Mouse (Mus musculus): Measurements from ENCODE around the gene Galnt7. TPM values are rescaled to one million over a fixed set of nuclear protein-coding genes. Genes with fewer than 3 reads are reported as not detected.
A peak's percentile ranks its signal among the peaks of the same experiment; 100 is the strongest.

Gene Galnt7
- polyA plus RNA-seq, 1 experiment from 2014 or later: 15.7 TPM

DNA sequence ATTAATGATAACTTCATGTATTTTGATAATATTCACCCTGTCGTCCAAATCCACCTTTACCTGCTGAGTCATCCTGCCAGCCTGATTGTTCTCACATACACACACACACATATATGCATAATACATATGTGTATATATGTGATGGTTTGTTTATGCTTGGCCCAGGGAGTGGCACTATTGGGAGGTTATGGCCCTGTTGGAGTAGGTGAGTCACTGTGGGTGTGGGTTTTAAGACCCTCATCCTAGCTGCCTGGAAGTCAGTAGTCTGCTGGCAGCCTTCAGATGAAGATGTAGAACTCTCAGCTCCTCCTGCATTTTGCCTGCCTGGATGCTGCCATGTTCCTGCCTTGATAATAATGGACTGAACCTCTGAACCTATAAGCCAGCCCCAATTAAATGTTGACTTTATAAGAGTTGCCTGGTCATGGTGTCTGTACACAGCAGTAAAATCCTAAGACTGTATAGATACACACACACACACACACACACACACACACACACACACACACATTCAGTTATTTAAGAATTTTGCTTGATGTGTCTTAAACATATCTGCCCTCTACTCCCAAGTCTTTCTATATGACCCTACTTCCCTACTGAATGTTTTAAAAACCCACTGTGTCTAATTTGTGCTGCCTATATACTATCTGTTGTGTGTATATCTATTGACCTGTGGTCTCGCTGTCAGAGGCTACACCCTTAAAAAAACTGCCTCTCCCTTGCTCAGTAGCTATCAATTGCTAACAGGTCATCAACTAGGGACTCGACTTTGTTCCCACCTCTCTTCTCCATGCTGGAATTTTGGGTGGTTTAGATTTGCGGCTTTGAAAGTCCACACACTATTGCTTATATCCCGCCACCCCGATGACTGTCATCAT, 23.8 kb downstream of the Galnt7 start:
- 86% methylated on average over 6 of the region's 6 CpGs for WGBS
- ATAC-seq (ENCODE audit: insufficient number of reproducible peaks, insufficient read depth, low FRiP score, low TSS enrichment, low read depth): no peak
- H3K9me3 ChIP-seq: no peaks in the 10 kb centered on the region
- peaks cover 39% of the 10 kb centered on the region for H3K4me1 ChIP-seq
- no peak overlapping the region for H3K4me3 ChIP-seq
- no peak overlapping the region for H3K4me2 ChIP-seq
- H3K27me3 ChIP-seq: no peaks in the 10 kb centered on the region
- no peaks in the 10 kb centered on the region for H3K36me3 ChIP-seq
- H3K27ac ChIP-seq: no peak overlapping the region
- H3K9ac ChIP-seq: no peak overlapping the region

DNA sequence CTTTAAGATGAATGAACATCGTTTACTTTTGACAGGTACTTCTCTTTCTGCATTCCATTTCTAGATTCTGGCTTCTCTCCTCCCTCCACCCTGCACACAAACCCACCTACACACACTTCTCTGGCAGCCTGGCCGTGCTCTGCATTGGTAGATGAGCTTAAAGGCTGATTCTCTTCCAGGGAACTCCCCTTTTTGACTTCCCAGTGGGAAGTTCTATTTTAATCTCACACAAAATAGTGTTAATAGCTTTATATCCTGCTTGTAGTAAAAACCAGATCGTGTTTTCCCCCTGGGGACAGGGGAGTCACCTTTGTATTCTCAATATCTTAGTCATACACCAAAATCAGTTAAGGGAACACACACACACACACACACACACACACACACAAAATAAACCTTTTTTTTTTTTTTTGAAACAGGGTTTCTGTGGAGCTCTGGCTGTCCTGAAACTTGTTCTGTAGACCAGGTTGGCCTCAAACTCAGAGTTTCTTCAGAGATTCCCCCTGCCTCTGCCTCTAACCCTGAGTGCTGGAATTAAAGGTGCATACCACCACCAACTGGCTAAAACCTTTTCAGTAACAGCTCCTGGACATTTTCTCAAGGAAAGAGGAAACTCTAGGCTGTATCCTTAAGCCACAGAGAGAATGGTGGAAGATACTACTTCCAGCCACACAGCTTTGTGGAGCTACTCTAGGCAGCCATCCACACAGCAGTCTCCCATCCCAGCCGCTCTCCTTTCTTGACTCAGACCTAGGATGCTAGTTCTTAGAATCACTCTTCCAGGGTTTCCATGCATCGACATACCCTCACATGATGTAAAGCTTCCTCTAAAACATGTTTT, 24.7 kb downstream of the Galnt7 start:
- no peak overlapping the region; the same call in 1 of the 2 replicates for H3K27ac ChIP-seq
- ATAC-seq (ENCODE audit: insufficient number of reproducible peaks, insufficient read depth, low FRiP score, low TSS enrichment, low read depth): no peak
- no peaks in the 10 kb centered on the region for H3K36me3 ChIP-seq
- H3K4me3 ChIP-seq: no peak overlapping the region
- H3K27me3 ChIP-seq: no peaks in the 10 kb centered on the region
- H3K9ac ChIP-seq: no peak overlapping the region
- no peak overlapping the region for H3K4me2 ChIP-seq
- peaks cover 39% of the 10 kb centered on the region for H3K4me1 ChIP-seq
- H3K9me3 ChIP-seq: no peaks in the 10 kb centered on the region
- WGBS: 72% methylated on average over 5 of the region's 5 CpGs

DNA sequence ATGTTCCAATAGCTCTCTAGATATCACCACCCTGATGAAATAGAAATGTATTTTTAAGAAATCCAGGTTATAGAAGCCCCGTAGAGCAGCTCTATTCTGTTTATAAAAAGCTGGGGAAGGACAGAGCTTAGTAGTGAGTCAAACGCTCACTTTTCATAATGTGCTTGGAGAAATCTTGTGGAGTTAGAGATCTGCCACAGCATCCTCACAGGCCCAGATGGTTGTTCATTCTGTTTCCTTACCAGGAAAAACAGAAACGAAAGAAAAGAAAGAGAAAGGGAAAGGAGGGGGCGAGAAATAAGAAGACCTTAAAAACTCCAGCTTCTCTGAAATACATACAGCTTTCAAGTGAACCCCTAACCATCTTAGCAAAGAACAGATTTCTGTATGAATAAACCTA, 28.9 kb downstream of the Galnt7 start:
- Histone ChIP-seq H3K4me3 (no peak overlapping the region), H3K27me3 (no peaks in the 10 kb centered on the region), H3K4me1 (peaks cover 21% of the 10 kb centered on the region), H3K36me3 (no peaks in the 10 kb centered on the region), H3K9me3 (no peaks in the 10 kb centered on the region), H3K9ac (no peak overlapping the region), H3K4me2 (no peak overlapping the region), H3K27ac (no peak overlapping the region)
- no peak for ATAC-seq (ENCODE audit: insufficient number of reproducible peaks, insufficient read depth, low FRiP score, low TSS enrichment, low read depth)
- whole genome bisulfite sequencing: 88% methylated on average over 4 of the region's 4 CpGs

- Histone ChIP-seq H3K36me3 (no peaks in the 10 kb centered on the region), H3K27ac (no peak overlapping the region), H3K4me3 (no peak overlapping the region), H3K9me3 (no peaks in the 10 kb centered on the region), H3K4me2 (no peak overlapping the region), H3K27me3 (no peaks in the 10 kb centered on the region), H3K4me1 (peaks cover 13% of the 10 kb centered on the region), H3K9ac (no peak overlapping the region)
- 87% methylated on average over 3 of the region's 3 CpGs for WGBS
- ATAC-seq (ENCODE audit: insufficient number of reproducible peaks, insufficient read depth, low FRiP score, low TSS enrichment, low read depth): no peak
Measured at GRCm38 (mm10) chr8:57623051-57623450, 29.8 kb downstream of the Galnt7 start.

GRCm38 (mm10) chr8:57616965-57617364, 35.9 kb downstream of the Galnt7 start:
- no peak for ATAC-seq (ENCODE audit: insufficient number of reproducible peaks, insufficient read depth, low FRiP score, low TSS enrichment, low read depth)
- H3K9me3 ChIP-seq: no peaks in the 10 kb centered on the region
- no peak overlapping the region for H3K27ac ChIP-seq
- no peak overlapping the region for H3K4me3 ChIP-seq
- no peak overlapping the region for H3K4me2 ChIP-seq
- no peak overlapping the region for H3K9ac ChIP-seq
- peaks cover 20% of the 10 kb centered on the region for H3K4me1 ChIP-seq
- 62% methylated on average over 5 of the region's 5 CpGs for WGBS
- H3K27me3 ChIP-seq: no peaks in the 10 kb centered on the region
- H3K36me3 ChIP-seq: no peaks in the 10 kb centered on the region

- Histone ChIP-seq H3K9ac (no peak overlapping the region), H3K4me2 (peak overlapping the region; percentile 26), H3K9me3 (no peaks in the 10 kb centered on the region), H3K4me1 (peaks cover 32% of the 10 kb centered on the region), H3K4me3 (no peak overlapping the region), H3K36me3 (no peaks in the 10 kb centered on the region), H3K27ac (peak overlapping the region; percentile 63), H3K27me3 (no peaks in the 10 kb centered on the region)
- ATAC-seq (ENCODE audit: insufficient number of reproducible peaks, insufficient read depth, low FRiP score, low TSS enrichment, low read depth): peak; percentile 57; the same call in 1 of the 2 replicates
- 44% methylated on average over 15 of the region's 15 CpGs for WGBS
Measured at GRCm38 (mm10) chr8:57615016-57615657, 37.7 kb downstream of the Galnt7 start.

DNA sequence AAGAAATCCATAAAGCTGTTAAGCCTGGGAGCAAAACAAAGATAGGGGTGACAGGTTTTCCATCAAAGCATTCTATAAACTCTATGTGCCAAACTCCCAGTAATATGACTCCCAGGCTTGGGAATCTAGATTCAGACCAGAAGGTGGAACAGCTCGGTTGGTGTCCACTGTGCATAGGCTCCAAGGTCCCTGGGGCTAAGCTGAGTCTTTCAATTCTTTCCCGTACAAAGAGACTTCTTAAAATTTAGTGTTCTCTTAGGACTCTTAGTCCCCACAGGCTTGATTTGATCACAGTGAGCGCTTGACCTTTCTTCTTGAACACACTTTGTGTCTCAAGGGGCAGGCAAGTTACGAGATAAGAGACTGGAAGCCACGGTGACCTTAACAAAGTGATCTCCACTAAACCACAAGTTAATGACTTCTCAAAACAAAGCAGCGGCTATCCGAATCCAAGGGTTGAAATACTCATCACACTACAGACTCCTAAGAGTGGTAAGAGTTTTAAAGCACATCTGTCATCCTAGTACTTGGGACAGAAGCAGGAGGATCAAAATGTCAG, 41.3 kb downstream of the Galnt7 start:
- Histone ChIP-seq H3K4me3 (no peak overlapping the region), H3K36me3 (no peaks in the 10 kb centered on the region), H3K27me3 (no peaks in the 10 kb centered on the region), H3K4me1 (peaks cover 38% of the 10 kb centered on the region), H3K9me3 (no peaks in the 10 kb centered on the region), H3K9ac (no peak overlapping the region), H3K4me2 (no peak overlapping the region), H3K27ac (peak overlapping the region; percentile 22; the same call in 1 of the 2 replicates)
- WGBS: 19% methylated on average over 7 of the region's 7 CpGs
- ATAC-seq (ENCODE audit: insufficient number of reproducible peaks, insufficient read depth, low FRiP score, low TSS enrichment, low read depth): peak; percentile 48; the same call in 1 of the 2 replicates

GRCm38 (mm10) chr8:57610706-57611418, 42.0 kb downstream of the Galnt7 start:
- no peak overlapping the region for H3K27ac ChIP-seq
- no peaks in the 10 kb centered on the region for H3K27me3 ChIP-seq
- 55% methylated on average over 10 of the region's 11 CpGs for WGBS
- no peak overlapping the region for H3K4me3 ChIP-seq
- H3K9ac ChIP-seq: no peak overlapping the region
- ATAC-seq (ENCODE audit: insufficient number of reproducible peaks, insufficient read depth, low FRiP score, low TSS enrichment, low read depth): peak; percentile 72; the same call in 1 of the 2 replicates
- no peak overlapping the region for H3K4me2 ChIP-seq
- H3K4me1 ChIP-seq: peaks cover 34% of the 10 kb centered on the region
- no peaks in the 10 kb centered on the region for H3K36me3 ChIP-seq
- no peaks in the 10 kb centered on the region for H3K9me3 ChIP-seq

GRCm38 (mm10) chr8:57602511-57602910, 50.3 kb downstream of the Galnt7 start:
- H3K9ac ChIP-seq: no peak overlapping the region
- no peak overlapping the region for H3K4me2 ChIP-seq
- H3K36me3 ChIP-seq: no peaks in the 10 kb centered on the region
- H3K27me3 ChIP-seq: no peaks in the 10 kb centered on the region
- peaks cover 8% of the 10 kb centered on the region for H3K4me1 ChIP-seq
- H3K9me3 ChIP-seq: no peaks in the 10 kb centered on the region
- WGBS: 86% methylated on average over 5 of the region's 5 CpGs
- ATAC-seq (ENCODE audit: insufficient number of reproducible peaks, insufficient read depth, low FRiP score, low TSS enrichment, low read depth): no peak
- no peak overlapping the region for H3K27ac ChIP-seq
- no peak overlapping the region for H3K4me3 ChIP-seq

DNA sequence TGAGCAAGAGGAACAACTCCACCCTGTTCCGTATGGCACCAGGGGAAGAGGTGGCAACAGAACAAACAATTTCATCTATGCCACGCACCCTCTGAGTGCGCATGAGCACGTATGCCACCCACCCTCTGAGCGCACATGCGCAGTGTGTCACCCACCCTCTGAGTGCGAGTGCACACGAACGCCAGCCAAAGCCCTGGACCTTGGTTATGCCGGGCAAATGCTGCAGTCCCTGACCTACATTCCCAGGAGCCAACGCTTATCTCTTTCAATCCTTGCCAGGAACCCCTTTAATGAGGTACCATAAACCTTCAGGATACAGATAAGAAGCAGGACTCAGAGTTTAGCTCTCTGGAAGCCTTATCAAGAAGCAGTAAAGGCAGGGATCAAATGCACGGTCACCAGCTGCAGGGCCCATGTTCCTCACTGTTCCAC, 50.8 kb downstream of the Galnt7 start:
- Histone ChIP-seq H3K9ac (no peak overlapping the region), H3K4me1 (peaks cover 8% of the 10 kb centered on the region), H3K27me3 (no peaks in the 10 kb centered on the region), H3K4me3 (no peak overlapping the region), H3K4me2 (no peak overlapping the region), H3K36me3 (no peaks in the 10 kb centered on the region), H3K27ac (no peak overlapping the region), H3K9me3 (no peaks in the 10 kb centered on the region)
- 90% methylated on average over 12 of the region's 12 CpGs for WGBS
- no peak for ATAC-seq (ENCODE audit: insufficient number of reproducible peaks, insufficient read depth, low FRiP score, low TSS enrichment, low read depth)
